Mouse (Mus musculus): ENCODE measurements around the gene Tmed8. TPM values are rescaled to one million over a fixed set of nuclear protein-coding genes. Genes with fewer than 3 reads are reported as not detected.

Gene Tmed8
- total RNA-seq (2023) = 1 to 10 TPM; 9.5 to 9.9 TPM

GRCm38 (mm10) chr12:87199973-87200586 lies at the start of gene Tmed8:
Gene Tmed8 (minus strand): TSS chr12:87200454.

GRCm38 (mm10) chr12:87238632-87239031 lies 38.4 kb upstream of the Tmed8 start, which contains the start of gene Noxred1:
Gene Noxred1 (minus strand): TSS chr12:87238732.

GRCm38 (mm10) chr12:87199206-87199972 lies 865 bp downstream of the Tmed8 start, which contains the start of gene Samd15:
Gene Samd15 (plus strand): TSS chr12:87199723.

GRCm38 (mm10) chr12:87147395-87148089 lies 52.7 kb downstream of the Tmed8 start, which contains the start of gene Pomt2:
Gene Pomt2 (minus strand): TSS chr12:87147968.

GRCm38 (mm10) chr12:87146966-87147365 lies 53.3 kb downstream of the Tmed8 start, which contains the start of gene Gstz1:
Gene Gstz1 (plus strand): TSS chr12:87147165.

Other genes with a start within 250 kb of the Tmed8 start
- gene Zdhhc22, start 210.0 kb downstream of the Tmed8 start, total RNA-seq (2023) = not detected
- gene Tmem63c, start 179.1 kb downstream of the Tmed8 start, total RNA-seq (2023) = not detected
- gene Ngb, start 97.9 kb downstream of the Tmed8 start, total RNA-seq (2023) = not detected
- gene Gstz1, start 53.3 kb downstream of the Tmed8 start, total RNA-seq (2023) = 10 to 100 TPM; 10.7 to 10.8 TPM
- gene Pomt2, start 52.5 kb downstream of the Tmed8 start, total RNA-seq (2023) = 1 to 10 TPM; 2.9 to 3.0 TPM
- under 1 TPM; 0.28 to 0.51 TPM for gene Samd15, start 731 bp downstream of the Tmed8 start, total RNA-seq (2023)
- 1 to 10 TPM; 1.7 to 2.0 TPM for gene Noxred1, start 38.3 kb upstream of the Tmed8 start, total RNA-seq (2023)
- gene Vipas39, start 65.8 kb upstream of the Tmed8 start, total RNA-seq (2023) = 10 to 100 TPM; 28.3 to 30.0 TPM
- gene Ahsa1, start 66.0 kb upstream of the Tmed8 start, total RNA-seq (2023) = 10 to 100 TPM; 75.1 to 81.8 TPM
- not detected for gene Ism2, start 99.3 kb upstream of the Tmed8 start, total RNA-seq (2023)
- gene Sptlc2, start 187.9 kb upstream of the Tmed8 start, total RNA-seq (2023) = 100 to 1,000 TPM; 116 to 137 TPM
- gene Slirp, start 243.4 kb upstream of the Tmed8 start, total RNA-seq (2023) = 10 to 100 TPM; 40.2 to 44.3 TPM
- gene Alkbh1, start 243.6 kb upstream of the Tmed8 start, total RNA-seq (2023) = 10 to 100 TPM; 18.2 to 19.0 TPM

Data from neutrophil, adult 83 days (primary cell).